Mouse (Mus musculus): ENCODE measurements around the gene Actr6.
"Not testable (repeated sequence)": the region's sequence is repeated elsewhere in the genome, so short reads cannot be mapped to it uniquely, and the experiment has no call there.

Actr6 gene

GRCm38 (mm10) chr10:89738395-89738794, 6.3 kb upstream of the Actr6 start:
- DNase-seq (ENCODE audit: low spot score) = no peak

- no peak for DNase-seq (ENCODE audit: low spot score)
Observed at GRCm38 (mm10) chr10:89737887-89738286, 5.8 kb upstream of the Actr6 start.

DNA sequence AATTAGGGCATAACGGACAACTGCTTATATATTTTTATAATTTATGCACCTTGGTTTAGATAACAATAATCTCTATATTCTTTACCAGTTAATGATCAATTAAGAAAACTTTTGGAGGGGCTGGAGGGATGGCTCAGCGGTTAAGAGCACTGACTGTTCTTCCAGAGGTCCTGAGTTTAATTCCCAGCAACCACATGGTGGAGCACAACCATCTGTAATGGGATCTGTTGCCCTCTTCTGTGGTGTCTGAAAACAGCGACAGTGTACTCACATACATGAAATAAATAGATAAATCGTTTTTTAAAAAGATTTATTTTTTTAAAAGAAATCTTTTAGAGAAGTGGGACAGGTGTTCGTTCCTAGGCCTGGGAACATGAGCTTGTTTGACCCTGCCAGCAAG, 5.0 kb upstream of the Actr6 start:
- no peak for DNase-seq (ENCODE audit: low spot score)

- DNase-seq (ENCODE audit: low spot score) = no peak
Observed at GRCm38 (mm10) chr10:89731341-89731740, 754 bp downstream of the Actr6 start.

DNA sequence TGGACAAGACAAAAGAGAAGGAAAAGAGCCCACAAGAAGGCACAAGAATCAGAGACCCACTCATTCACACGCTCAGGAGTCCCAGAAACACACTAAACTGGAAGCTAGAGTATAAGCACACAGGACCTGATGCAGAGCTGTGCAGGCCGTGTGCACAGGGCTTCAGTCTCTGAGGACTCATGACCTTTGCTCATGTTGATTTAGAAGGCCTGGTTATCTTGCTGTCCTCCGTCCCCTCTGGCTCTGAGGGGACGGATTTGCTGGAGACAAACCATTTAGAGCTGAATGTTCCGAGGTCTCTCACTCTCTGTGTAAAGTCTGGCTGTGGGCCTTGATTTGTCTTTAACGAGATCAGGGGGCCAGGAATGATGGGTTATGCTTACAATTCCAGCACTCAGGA, 1.7 kb downstream of the Actr6 start:
- DNase-seq (ENCODE audit: low spot score) = no peak

- no peak for DNase-seq (ENCODE audit: low spot score)
Observed at GRCm38 (mm10) chr10:89722247-89723195, 9.6 kb downstream of the Actr6 start.

DNA sequence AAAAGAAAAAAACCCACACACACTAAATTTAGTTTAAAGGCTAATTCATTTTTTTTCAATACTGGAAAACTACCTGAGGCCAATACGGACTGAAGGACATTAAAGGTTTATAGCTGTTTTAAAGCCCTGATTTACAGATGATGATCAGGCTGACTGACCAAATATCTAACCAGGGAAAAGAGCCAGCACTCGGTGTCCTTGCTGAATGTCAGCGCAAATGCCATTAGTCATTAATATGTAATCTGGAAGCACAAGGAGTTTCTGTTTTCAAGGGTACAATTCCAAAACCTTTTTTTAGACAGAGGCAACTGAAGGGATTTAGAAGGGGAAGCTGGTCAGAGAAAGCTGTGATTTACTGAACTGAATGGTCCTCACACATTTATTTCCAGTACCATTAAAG, 11.3 kb downstream of the Actr6 start:
- no peak for DNase-seq (ENCODE audit: low spot score)

DNA sequence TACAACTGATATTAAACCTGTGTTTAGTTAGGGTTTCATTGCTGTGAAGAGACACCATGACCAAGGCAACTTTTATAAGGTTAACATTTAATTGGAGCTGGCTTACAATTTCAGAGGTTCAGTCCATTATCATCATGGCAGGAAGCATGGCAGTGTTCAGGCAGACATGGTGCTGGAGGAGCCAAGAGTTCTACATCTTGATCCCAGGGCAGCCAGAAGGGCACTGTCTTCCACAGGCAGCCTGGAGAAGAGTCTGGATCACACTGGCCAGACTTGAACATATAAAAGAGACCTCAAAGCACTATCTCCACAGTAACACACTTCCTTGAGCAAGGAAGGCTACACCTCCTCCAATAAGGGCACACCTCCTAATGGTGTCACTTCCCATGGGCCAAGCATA, 11.8 kb downstream of the Actr6 start:
- no peak for DNase-seq (ENCODE audit: low spot score)

DNA sequence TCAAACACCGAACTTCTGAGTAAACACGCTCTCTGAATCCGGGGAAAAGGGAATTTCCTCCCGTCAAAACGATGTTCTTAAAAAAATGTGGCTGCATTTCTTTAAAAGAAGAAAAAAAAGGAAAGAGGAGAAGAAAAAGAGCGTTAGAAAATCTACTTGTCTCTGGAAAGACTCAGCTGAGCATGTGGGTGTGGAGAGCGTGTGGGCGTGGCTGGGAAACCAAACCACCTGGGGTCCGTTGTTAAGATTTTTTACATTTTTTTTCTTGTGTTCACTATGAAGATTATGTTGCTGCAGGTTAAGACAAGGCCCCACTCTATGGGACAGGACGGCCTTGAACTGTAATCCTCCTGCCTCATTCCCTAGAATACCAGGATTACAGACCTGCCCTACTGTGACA, 17.2 kb downstream of the Actr6 start:
- DNase-seq (ENCODE audit: low spot score) = no peak

DNA sequence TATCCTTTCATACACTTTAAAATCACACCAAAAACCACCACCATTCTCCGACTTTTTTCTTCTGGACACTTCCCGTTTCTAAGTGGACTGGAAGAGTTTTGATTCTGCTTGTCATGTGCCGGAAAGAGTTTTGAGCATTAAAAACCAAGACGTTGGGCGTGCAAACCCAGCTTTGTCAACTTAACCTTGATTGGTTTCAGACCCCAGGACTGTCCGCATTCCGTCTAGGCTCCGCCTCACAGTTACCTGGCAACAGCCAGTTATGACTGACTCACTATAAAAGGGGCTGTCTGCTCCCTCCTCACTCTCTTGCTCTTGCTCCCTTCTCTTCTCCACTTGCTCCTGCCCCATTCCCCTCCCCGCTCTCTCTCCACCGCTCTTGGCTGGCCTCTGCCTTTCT, 23.4 kb downstream of the Actr6 start:
- DNase-seq (ENCODE audit: low spot score) = no peak

DNA sequence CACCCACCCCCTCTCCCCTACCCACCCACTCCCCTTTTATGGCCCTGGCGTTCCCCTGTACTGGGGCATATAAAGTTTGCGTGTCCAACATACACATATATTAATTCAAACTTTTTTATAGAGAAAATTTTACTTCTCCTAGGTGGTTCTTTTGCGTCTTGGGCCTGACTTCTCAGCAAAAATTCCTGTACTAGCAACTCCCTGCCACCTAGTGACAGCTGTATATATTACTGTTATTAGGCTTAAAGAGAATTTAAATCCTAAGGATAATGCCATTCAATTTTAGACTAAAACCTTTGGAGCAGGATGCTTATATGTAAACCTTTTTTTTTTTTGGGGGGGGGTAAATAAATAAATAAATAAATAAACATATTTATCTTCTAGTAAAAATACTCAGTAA, 24.7 kb downstream of the Actr6 start:
- no peak for DNase-seq (ENCODE audit: low spot score)

DNA sequence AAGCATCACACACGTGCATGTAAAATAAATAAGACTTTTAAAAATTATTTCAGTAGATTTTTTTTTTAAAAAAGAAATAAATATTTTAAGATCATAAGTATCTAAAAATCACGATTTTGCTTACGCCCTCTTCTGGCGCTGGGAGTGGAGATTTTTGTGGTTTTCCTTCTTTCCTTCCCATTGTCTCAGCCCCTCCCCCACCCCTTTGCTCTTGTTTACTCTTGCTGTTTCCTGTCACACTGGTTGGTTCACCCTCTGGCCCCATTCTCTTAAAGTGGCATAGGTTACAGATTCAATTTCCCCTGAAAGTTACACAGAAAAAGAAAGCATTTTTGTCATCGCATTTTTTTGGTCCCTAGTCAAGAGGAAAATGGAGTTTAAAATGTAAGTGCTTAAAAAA, 29.1 kb downstream of the Actr6 start:
- peak; percentile 29 for DNase-seq (ENCODE audit: low spot score)

- no peak for DNase-seq (ENCODE audit: low spot score)
Observed at GRCm38 (mm10) chr10:89697956-89698355, 34.1 kb downstream of the Actr6 start.

- DNase-seq (ENCODE audit: low spot score) = not testable (repeated sequence)
Observed at GRCm38 (mm10) chr10:89696270-89696669, 35.8 kb downstream of the Actr6 start.

DNA sequence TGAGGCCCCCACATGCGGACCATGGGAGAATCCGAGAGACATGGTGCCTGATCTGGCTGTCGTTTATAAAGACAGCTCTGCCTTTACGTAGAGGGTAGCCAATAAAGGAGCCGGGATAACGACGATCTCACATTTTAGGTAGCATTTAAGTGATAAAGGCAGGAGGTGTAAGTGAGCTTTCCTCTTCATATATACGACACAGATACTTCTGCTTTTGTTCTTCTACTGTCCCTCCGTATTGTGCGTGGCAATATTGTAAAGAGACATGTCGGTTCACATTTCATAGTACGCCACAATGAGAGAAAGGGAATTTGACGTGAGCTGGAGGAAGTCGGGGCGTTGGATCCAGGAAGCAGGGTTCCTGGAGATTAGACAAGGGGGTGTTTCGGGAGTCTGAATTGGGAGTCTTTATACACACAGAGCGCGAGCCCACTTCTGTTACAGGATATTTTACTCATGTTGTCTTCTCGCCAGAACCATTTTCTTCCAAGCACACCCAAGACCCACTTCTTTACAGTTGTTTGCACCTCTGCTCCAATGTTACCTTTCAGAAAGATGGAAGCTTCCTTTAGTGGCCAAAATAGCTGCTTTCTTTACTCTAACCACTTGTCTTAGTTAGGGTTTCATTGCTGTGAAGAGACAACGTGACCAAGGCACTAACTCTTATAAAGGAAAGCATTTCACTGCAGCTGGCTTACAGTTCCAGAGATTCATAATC, 36.7 kb downstream of the Actr6 start:
- no peak for DNase-seq (ENCODE audit: low spot score)

GRCm38 (mm10) chr10:89690021-89690420, 42.1 kb downstream of the Actr6 start:
- no peak for DNase-seq (ENCODE audit: low spot score)

DNA sequence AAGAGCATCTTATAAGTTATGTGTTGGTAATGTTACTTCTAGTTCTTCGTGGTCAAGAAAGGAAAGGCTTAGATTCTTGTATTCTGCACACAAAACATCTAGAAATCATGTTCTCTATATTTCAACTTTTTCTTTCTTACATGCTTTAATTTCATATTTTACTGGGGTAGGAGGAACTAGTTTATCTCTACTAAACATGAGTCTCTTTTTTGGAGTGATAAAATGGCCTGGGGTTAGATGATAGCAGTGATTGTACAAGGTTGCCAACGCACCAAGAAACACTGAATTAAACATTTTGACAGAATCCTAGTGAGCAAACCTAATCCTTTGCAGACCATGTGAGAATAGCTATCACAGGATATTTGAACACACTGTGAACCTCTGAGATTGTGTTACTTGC, 44.6 kb downstream of the Actr6 start:
- no peak for DNase-seq (ENCODE audit: low spot score)

- DNase-seq (ENCODE audit: low spot score) = peak; percentile 96
Observed at GRCm38 (mm10) chr10:89686139-89686808, 45.8 kb downstream of the Actr6 start, which contains the start of gene Scyl2. Gene Scyl2, minus strand, starts transcription at chr10:89686285.

DNA sequence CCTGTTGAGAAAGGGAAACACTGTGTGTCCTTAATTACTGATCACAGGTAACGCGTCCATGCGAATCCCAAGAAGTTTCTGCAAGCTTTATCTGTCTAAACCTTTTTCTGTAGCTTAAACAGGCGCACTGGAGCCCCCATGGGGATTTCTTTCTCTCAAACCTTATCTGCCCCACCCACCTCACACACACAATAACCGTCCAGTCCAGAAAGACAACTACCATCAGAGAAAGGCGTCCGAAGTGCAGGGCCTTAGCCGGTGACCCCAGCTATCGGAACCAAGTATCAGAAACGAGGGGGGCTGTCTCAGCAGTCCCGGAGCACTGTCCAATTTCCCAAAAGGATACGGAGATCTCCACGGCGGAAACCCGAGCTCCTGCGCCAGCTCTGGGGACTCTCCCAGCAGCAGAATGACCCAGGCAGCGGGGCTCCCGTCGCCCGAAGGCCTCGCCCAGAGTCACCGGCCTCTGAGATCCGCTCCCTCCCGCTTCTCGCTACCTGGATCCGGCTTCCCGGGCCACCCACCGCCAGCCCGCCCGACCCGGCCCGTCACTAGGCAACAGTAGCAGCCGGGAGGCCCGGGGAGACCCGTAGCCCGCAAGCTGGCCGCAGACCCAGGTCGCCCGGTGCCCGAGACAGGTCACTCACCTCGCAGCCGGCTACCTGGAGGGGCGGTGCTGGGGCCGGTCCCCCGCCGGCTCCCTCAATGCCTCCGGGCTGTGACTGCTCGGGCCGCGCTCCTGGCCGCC, 46.5 kb downstream of the Actr6 start:
- no peak for DNase-seq (ENCODE audit: low spot score)

DNA sequence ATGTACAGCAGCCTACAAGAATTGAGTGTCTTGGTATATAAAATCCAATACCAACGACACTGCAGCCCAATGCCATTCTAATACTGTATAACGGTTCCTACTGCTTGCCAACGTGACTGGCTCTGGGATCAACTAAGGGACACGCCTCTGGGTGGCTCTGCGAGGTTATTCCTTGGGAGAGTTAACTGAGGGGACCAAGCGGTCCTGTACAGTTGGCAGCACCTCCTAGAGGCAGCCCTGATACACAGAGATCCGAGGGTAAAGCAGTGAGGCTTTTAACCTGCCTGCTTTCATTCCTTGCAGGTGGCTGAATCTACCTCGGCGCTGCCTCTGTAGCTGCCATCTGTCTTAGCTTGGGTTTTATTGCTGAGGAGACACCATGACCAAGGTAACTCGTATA, 49.1 kb downstream of the Actr6 start:
- DNase-seq (ENCODE audit: low spot score) = no peak

DNA sequence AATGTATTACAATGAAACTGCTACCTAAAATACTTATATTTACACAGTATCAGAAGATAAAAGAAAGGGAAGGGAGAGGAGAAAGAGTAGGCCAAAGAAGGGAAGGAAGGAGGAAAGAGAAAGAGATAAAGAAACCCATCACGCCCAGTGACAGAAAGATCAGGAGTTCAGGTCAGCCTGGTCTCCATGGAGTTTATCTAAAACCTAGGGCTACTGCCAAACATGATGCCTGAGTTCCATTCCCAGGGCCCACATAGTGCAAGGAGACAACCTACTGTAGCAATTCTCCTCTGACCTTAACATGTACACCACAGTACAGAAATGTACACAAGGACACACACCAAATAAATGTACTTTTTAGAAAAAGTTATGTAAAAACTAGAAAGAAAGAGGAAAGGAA, 49.9 kb downstream of the Actr6 start:
- no peak for DNase-seq (ENCODE audit: low spot score)

GRCm38 (mm10) chr10:89681706-89682105, 50.4 kb downstream of the Actr6 start:
- DNase-seq (ENCODE audit: low spot score) = no peak

All from T-cell, adult 2 months (primary cell).